Mouse (Mus musculus): Measurements from ENCODE around the gene Arel1.

DNA sequence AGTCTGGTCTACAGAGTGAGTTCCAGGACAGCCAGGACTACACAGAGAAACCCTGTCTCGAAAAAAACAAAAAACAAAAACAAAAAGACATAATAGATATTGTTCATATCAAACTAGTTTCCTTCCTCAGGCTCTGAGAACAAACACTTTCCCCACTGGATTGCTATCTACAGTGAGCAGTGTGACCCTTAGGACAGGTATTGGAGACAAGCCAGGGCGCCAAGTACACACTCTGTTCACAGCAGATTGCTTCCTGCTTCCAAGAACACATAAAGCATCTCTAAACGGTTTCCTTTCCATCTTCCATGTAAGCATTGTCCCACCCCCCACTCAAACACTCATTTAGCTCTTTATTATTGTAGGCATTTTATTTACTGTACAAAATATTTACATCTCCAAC is 52.9 kb downstream of the Arel1 start:
- TF ChIP-seq POLR2A (IDR thresholded peaks at IDR 0.05; ENCODE audit: extremely low read depth, insufficient read depth, low read length) (no peak), CTCF (IDR thresholded peaks at IDR 0.05; ENCODE audit: extremely low read depth, insufficient read depth, low read length) (no peak)

Measured in cortical plate, adult 2 months (tissue).